Mouse (Mus musculus) limb, embryonic 15.5 days (tissue): ENCODE measurements around the gene Tmem182. TPM values are rescaled to one million over a fixed set of nuclear protein-coding genes. Genes with fewer than 3 reads are reported as not detected.

ENCODE experiments used
- ATAC-seq: fragments of 200-750 bp; cut with Nextera tagmentation; 2 replicates; pipeline ENCODE4 v1.8.0; 2017; ENCODE audit warnings: low read depth, moderate TSS enrichment; ENCODE audit not compliant: insufficient number of reproducible peaks, low FRiP score, low TSS enrichment
- H3K27ac ChIP-seq: fragments of 300-500 bp; sonication (generic); 2 replicates; pipeline ENCODE4 v1.5.1; 2015; ENCODE audit warnings: moderate library complexity, mild to moderate bottlenecking, inconsistent platforms
- H3K27me3 ChIP-seq: fragments of 300-500 bp; sonication (generic); 2 replicates; pipeline ENCODE4 v1.6.1; 2015; ENCODE audit warnings: inconsistent platforms
- H3K36me3 ChIP-seq: fragments of 300-500 bp; sonication (generic); 2 replicates; pipeline ENCODE4 v1.6.1; 2015; ENCODE audit warnings: inconsistent platforms
- H3K4me1 ChIP-seq: fragments of 300-500 bp; sonication (generic); 2 replicates; pipeline ENCODE4 v1.6.1; 2015; ENCODE audit warnings: inconsistent platforms
- H3K4me2 ChIP-seq: fragments of 300-500 bp; sonication (generic); 2 replicates; pipeline ENCODE4 v1.6.1; 2015; ENCODE audit warnings: mild to moderate bottlenecking, inconsistent platforms
- H3K4me3 ChIP-seq: fragments of 300-500 bp; sonication (generic); 2 replicates; pipeline ENCODE4 v1.5.1; 2015; ENCODE audit warnings: mild to moderate bottlenecking, inconsistent platforms
- H3K9ac ChIP-seq: fragments of 300-500 bp; sonication (generic); 2 replicates; pipeline ENCODE4 v1.6.1; 2015; ENCODE audit warnings: inconsistent platforms
- H3K9me3 ChIP-seq: fragments of 300-500 bp; sonication (generic); 2 replicates; pipeline ENCODE4 v1.6.1; 2016; ENCODE audit warnings: inconsistent platforms
- WGBS: fragments of 180-500 bp; shearing (Covaris S2); methylation state at CpG from one replicate; pipeline ENCODE4 v1.1.7; 2015; 5-methylcytosine and 5-hydroxymethylcytosine counted together
- polyA plus RNA-seq: library from polyadenylated mRNA; unstranded; fragments of >200 nt; fragmentation: Nextera tagmentation; extraction: Ambion mirVana; gene quantifications from 2 replicates; pipeline ENCODE4 v1.2.1, GENCODE M21; 2015

Tmem182 gene
- polyA plus RNA-seq, 1 experiment from 2014 or later = 3.3 TPM

- Histone ChIP-seq H3K36me3 (no peaks in the 10 kb centered on the region), H3K9me3 (no peaks in the 10 kb centered on the region), H3K27me3 (no peaks in the 10 kb centered on the region), H3K27ac (no peak overlapping the region), H3K4me2 (no peak overlapping the region), H3K4me3 (no peak overlapping the region), H3K4me1 (no peaks in the 10 kb centered on the region), H3K9ac (no peak overlapping the region)
- ATAC-seq = no peak
- 90% methylated on average over 12 of the region's 12 CpGs for WGBS
Observed at GRCm38 (mm10) chr1:40804118-40804517, 1.3 kb upstream of the Tmem182 start.

GRCm38 (mm10) chr1:40805891-40806290 lies 490 bp downstream of the Tmem182 start:
- Histone ChIP-seq H3K4me1 (no peaks in the 10 kb centered on the region), H3K4me2 (no peak overlapping the region), H3K4me3 (no peak overlapping the region), H3K27me3 (no peaks in the 10 kb centered on the region), H3K36me3 (no peaks in the 10 kb centered on the region), H3K27ac (no peak overlapping the region), H3K9me3 (no peaks in the 10 kb centered on the region), H3K9ac (no peak overlapping the region)
- WGBS = 86% methylated on average over 11 of the region's 11 CpGs
- no peak for ATAC-seq

GRCm38 (mm10) chr1:40808643-40809042 lies 3.2 kb downstream of the Tmem182 start:
- H3K9ac ChIP-seq = no peak overlapping the region
- H3K27ac ChIP-seq = no peak overlapping the region
- H3K4me1 ChIP-seq = no peaks in the 10 kb centered on the region
- ATAC-seq = no peak
- no peak overlapping the region for H3K4me2 ChIP-seq
- H3K27me3 ChIP-seq = no peaks in the 10 kb centered on the region
- H3K9me3 ChIP-seq = no peaks in the 10 kb centered on the region
- H3K36me3 ChIP-seq = no peaks in the 10 kb centered on the region
- H3K4me3 ChIP-seq = no peak overlapping the region
- WGBS = 78% methylated on average over 3 of the region's 3 CpGs

GRCm38 (mm10) chr1:40815071-40815845 lies 9.9 kb downstream of the Tmem182 start:
- Histone ChIP-seq H3K4me1 (peaks cover 7% of the 10 kb centered on the region), H3K4me2 (peak overlapping the region; percentile 19; the same call in 1 of the 2 replicates), H3K27me3 (no peaks in the 10 kb centered on the region), H3K27ac (no peak overlapping the region; the same call in 1 of the 2 replicates), H3K9me3 (no peaks in the 10 kb centered on the region), H3K36me3 (no peaks in the 10 kb centered on the region), H3K4me3 (no peak overlapping the region), H3K9ac (no peak overlapping the region)
- 39% methylated on average over 16 of the region's 16 CpGs for WGBS
- no peak for ATAC-seq

GRCm38 (mm10) chr1:40824517-40824916 lies 19.1 kb downstream of the Tmem182 start:
- H3K27me3 ChIP-seq = no peaks in the 10 kb centered on the region
- no peak overlapping the region for H3K4me3 ChIP-seq
- H3K36me3 ChIP-seq = no peaks in the 10 kb centered on the region
- WGBS = 57% methylated on average over 4 of the region's 4 CpGs
- peaks cover 5% of the 10 kb centered on the region for H3K4me1 ChIP-seq
- no peak overlapping the region for H3K9ac ChIP-seq
- H3K27ac ChIP-seq = no peak overlapping the region
- ATAC-seq = no peak
- no peak overlapping the region for H3K4me2 ChIP-seq
- H3K9me3 ChIP-seq = no peaks in the 10 kb centered on the region

GRCm38 (mm10) chr1:40824936-40825335 lies 19.5 kb downstream of the Tmem182 start:
- Histone ChIP-seq H3K27me3 (no peaks in the 10 kb centered on the region), H3K36me3 (no peaks in the 10 kb centered on the region), H3K9ac (no peak overlapping the region), H3K4me3 (no peak overlapping the region), H3K4me1 (peaks cover 5% of the 10 kb centered on the region), H3K4me2 (no peak overlapping the region), H3K27ac (no peak overlapping the region), H3K9me3 (no peaks in the 10 kb centered on the region)
- WGBS = 41% methylated on average over 8 of the region's 8 CpGs
- ATAC-seq = no peak

GRCm38 (mm10) chr1:40825826-40826225 lies 20.4 kb downstream of the Tmem182 start:
- no peak overlapping the region for H3K27ac ChIP-seq
- H3K27me3 ChIP-seq = no peaks in the 10 kb centered on the region
- WGBS = 70% methylated on average over 7 of the region's 7 CpGs
- no peaks in the 10 kb centered on the region for H3K36me3 ChIP-seq
- H3K4me2 ChIP-seq = no peak overlapping the region
- no peaks in the 10 kb centered on the region for H3K9me3 ChIP-seq
- H3K9ac ChIP-seq = no peak overlapping the region
- no peak overlapping the region for H3K4me3 ChIP-seq
- peaks cover 5% of the 10 kb centered on the region for H3K4me1 ChIP-seq
- ATAC-seq = no peak

GRCm38 (mm10) chr1:40829213-40829914 lies 24.0 kb downstream of the Tmem182 start:
- Histone ChIP-seq H3K36me3 (no peaks in the 10 kb centered on the region), H3K4me2 (no peak overlapping the region), H3K9me3 (no peaks in the 10 kb centered on the region), H3K4me3 (no peak overlapping the region), H3K4me1 (peaks cover 5% of the 10 kb centered on the region), H3K9ac (no peak overlapping the region), H3K27ac (no peak overlapping the region), H3K27me3 (no peaks in the 10 kb centered on the region)
- ATAC-seq = no peak
- WGBS = 69% methylated on average over 10 of the region's 10 CpGs

- no peak overlapping the region for H3K27ac ChIP-seq
Observed at GRCm38 (mm10) chr1:40830712-40831507, 25.5 kb downstream of the Tmem182 start.

GRCm38 (mm10) chr1:40835468-40835867 lies 30.1 kb downstream of the Tmem182 start:
- Histone ChIP-seq H3K36me3 (no peaks in the 10 kb centered on the region), H3K9ac (no peak overlapping the region), H3K4me1 (peaks cover 1% of the 10 kb centered on the region), H3K4me3 (no peak overlapping the region), H3K27ac (no peak overlapping the region), H3K4me2 (no peak overlapping the region), H3K27me3 (no peaks in the 10 kb centered on the region), H3K9me3 (no peaks in the 10 kb centered on the region)
- no peak for ATAC-seq
- 89% methylated on average over 4 of the region's 4 CpGs for WGBS

More at GRCm38 (mm10) chr1:40830712-40831507, 25.5 kb downstream of the Tmem182 start:
- ATAC-seq = no peak
- Histone ChIP-seq H3K27me3 (no peaks in the 10 kb centered on the region), H3K4me2 (no peak overlapping the region), H3K4me3 (no peak overlapping the region), H3K4me1 (no peaks in the 10 kb centered on the region), H3K9me3 (no peaks in the 10 kb centered on the region), H3K36me3 (no peaks in the 10 kb centered on the region), H3K9ac (no peak overlapping the region)
- WGBS = 69% methylated on average over 4 of the region's 4 CpGs

GRCm38 (mm10) chr1:40840605-40841004 lies 35.2 kb downstream of the Tmem182 start:
- WGBS = 63% methylated on average over 8 of the region's 8 CpGs
- no peak overlapping the region for H3K4me2 ChIP-seq

More at GRCm38 (mm10) chr1:40840605-40841004, 35.2 kb downstream of the Tmem182 start:
- H3K9me3 ChIP-seq = no peaks in the 10 kb centered on the region
- H3K9ac ChIP-seq = no peak overlapping the region
- H3K4me3 ChIP-seq = no peak overlapping the region
- ATAC-seq = peak; percentile 69
- H3K36me3 ChIP-seq = no peaks in the 10 kb centered on the region
- H3K27me3 ChIP-seq = no peaks in the 10 kb centered on the region
- H3K27ac ChIP-seq = 0 out of 2 replicates have a peak overlapping the region, but pooled peaks have one; percentile 2
- peaks cover 7% of the 10 kb centered on the region for H3K4me1 ChIP-seq
